Mouse (Mus musculus) cerebellum, postnatal 4 days (tissue): ENCODE data around the gene Ypel4.
"Not testable (repeated sequence)": the region's sequence is repeated elsewhere in the genome, so short reads cannot be mapped to it uniquely, and the experiment has no call there.

Experiments
- DNase-seq, 2 experiments: peaks; one replicate each; pipeline ENCODE4 v3.0.0; 2022; ENCODE audit warnings: low spot score in 2 of 2, mixed read lengths in 1 of 2

Ypel4 gene

DNA sequence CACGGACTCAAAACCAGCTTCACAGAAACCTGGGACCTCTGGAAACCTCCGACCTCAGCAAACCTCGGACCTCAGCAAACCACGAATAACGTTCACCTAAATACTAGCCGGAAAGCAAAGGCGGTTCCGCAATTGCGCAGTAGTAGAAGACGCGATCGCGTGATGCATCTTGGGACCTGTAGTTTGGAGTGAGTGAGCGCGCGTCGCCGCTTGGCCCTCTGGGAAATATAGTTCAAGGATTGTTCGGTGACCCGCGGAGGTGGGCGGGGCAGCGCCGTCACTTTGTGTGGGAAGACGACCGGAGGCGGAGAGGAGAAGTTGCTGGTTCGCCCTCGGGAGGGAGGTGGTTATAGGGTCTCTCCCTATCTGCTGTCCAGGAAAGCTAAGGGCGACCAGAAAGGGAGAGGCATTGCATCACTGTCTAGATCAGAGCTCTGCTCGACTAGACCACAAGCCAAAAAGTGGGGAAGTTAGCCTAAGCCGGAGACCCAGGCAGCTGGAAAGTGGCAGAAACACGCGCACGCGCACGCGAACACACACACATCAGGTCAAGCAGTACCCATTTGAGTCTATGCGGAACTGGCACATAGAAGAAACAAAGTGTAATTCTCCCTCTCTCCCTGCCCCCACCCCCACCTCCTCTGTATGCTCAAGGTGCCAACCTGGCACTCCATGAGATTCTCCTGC lies 6.5 kb upstream of the Ypel4 start, which contains the start of gene Clp1:
Gene Clp1, minus strand, starts transcription at position 179 of the 687 bp plus-strand sequence.
- DNase-seq: peak; percentile 80 to 93

DNA sequence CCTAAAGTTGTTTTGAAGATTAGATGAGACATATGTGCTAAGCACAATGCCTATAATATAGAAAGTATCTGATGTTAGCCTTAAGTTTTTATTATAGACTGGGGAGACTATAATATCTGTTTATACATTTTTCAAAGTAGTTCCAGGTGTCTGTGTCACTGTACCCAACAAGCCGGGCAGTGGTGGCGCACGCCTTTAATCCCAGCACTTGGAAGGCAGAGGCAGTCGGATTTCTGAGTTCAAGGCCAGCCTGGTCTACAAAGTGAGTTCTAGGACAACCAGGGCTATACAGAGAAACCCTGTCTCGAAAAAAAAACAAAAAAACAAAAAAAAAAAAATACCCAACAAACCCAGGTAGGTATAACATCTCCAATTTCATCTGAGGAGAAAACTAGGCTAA lies 5.7 kb upstream of the Ypel4 start:
- DNase-seq: not testable (repeated sequence)

DNA sequence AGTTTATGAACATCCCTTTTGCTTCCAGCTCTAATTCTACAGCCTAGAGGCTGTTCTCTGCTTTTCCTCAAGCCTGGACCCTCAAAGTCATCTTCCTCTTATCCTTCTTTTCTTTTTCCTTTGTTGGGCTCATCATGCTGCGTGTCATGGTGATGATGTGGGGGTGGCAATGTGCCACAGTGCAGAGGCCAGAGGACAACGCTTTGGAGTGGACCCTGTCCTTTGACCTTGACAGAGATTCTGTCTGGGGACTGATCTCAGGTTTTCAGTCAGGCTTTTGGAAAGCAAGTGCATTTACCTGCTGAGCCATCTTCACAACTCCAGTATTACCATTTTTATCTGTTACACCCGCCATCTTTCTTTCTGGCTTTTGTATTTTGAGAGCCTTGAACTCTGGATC lies 2.7 kb upstream of the Ypel4 start:
- DNase-seq: no peak

DNA sequence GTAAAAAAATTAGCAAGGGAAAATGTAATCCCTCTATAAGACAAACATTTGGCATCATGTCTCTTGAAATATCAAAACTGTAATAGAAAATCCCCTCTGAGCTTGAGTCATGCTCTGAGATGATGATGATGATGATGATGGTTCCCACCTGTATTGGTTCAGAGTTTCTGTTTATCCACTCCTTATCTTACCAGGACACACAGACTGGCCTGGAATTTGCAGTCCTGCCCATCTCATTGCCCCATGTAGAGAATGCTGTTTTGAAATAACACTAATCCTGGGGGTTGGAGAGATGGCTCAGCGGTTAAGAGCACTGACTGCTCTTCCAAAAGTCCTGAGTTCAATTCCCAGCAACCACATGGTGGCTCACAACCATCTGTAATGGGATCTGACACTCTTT lies 1.5 kb upstream of the Ypel4 start:
- no peak for DNase-seq

DNA sequence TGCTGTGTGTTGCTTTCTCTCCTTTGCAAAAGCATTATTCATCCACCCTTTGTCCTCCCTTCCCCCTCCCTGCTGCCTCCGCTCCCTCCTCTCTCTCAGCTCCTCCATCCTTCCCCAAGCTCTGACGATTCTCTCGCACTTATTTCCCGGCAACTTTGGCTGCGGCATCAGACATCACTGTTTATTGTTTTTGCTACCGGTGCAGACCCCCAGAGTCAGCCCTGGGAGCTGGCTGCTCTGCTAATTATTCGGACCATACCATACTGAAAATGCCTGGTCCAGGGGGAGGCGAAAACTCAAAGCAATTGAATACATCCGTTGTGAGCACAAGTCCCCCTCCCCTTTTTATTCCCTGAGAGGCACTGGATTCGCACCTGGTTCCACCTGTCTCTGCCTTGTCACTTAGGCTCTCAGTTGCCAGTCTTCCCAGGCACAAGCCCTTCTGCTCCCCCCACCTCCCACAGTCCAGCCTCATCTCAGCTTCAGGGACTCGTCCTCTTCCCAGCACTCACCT lies 550 bp downstream of the Ypel4 start:
- DNase-seq: peak in 1 of 2 experiments; percentile 51

GRCm38 (mm10) chr2:84734919-84735318 lies 1.1 kb downstream of the Ypel4 start:
- DNase-seq: no peak

GRCm38 (mm10) chr2:84735346-84735920 lies 1.6 kb downstream of the Ypel4 start:
- DNase-seq: no peak

- DNase-seq: no peak
Measured at GRCm38 (mm10) chr2:84736312-84737161, 2.7 kb downstream of the Ypel4 start.

GRCm38 (mm10) chr2:84737451-84737925 lies 3.6 kb downstream of the Ypel4 start:
- DNase-seq: peak in 1 of 2 experiments; percentile 27

DNA sequence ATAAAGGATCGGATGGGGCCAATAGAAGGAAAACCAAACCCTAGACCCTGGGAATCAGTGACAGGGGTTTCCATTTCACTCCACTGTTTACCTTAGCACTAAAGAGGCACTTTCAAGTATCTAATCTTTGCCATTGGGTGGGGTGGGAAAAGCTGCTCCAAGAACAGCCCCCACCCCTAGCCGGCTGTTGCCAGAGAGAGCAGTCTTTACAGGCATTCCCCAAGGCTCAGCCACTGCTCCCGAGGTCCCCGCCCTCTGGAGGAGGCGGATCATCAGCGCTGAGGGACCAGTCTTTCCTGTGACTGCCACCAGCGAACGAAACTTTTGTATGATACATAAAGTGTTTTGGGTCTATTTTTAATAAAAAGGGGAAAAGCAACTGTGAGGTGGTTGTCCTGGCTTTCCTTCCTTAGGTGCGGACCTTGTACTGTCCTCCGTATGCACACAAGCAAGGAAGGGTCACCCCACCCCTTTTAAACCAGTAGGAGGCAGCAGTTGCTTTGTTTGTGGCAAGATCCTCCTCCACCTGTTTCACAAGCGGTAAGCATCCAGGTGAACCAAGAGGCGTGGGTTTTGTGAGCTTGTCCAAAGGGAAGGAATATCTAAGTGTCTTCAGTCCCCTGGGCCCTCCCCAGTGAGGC lies 4.5 kb downstream of the Ypel4 start:
- peak in 1 of 2 experiments; percentile 26 for DNase-seq

- DNase-seq: no peak
Measured at GRCm38 (mm10) chr2:84740608-84741333, 6.9 kb downstream of the Ypel4 start.

DNA sequence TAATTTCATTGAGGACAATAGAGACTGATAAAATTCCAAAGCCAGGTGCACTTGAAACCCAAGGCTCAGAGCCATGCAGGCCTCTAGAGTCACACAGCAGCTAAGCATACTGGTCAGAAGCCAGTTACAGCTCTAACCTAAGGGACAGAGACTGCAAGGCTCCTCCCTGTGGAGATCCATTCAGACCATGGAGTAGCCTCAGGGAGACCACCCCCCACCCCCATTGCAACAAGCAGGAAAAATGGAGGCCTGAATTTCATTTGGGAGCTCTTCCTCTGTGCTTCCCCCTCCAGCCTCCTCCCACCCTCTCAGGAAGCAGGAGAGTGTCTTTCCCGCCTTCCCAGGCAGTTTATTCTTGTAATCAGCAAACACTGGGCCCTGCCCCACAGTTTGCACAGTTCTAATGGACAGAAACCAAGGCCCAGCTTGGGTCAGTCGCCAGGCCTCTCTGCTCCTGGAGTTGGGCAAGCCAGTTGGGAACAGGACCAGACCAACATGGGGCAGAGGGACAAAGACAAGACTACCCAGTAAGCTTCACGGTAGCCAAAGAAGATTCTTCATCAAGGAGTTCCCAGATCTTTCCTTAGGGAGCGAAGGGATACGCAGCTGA lies 8.1 kb downstream of the Ypel4 start:
- DNase-seq: no peak

DNA sequence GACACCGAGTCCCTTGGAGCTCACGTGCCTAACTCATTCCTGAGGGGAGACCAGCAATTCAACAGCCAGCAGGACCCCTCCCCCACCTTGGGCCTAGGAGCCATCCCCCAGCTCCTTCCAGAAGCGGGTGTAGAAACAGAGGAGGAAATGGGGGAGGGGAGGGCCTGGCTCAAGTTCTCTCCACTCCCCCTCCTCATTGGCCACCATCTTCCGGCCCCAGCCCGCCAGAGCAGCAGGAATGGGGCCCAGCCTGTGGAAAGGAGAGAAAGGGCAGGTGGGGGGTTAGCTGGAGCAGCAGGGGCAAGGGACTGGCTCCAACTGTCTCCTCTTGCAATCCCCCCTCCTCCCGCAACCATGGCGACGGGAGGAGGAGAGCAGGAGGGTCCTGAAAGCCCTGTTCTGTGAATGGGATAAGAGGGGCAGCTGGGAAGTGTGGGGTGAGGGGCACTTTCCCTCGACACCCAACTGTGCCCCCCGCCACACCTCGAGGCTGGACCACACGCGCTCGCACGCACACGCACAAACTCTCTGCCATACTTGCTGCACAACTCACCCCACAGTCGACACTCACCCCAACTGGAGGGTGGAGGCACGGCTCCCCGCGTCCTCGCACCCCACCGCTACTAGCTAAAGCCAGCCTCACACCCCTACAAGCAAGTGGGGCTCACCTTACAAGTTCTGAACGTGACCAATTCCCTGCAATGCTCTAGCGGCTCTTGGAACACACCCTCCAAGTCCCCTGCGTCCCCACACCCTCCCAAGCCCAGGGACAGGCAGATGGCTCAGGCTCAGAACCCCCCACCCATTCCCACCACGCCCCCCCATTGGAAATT lies 8.8 kb downstream of the Ypel4 start:
- peak; percentile 46 to 82 for DNase-seq

- DNase-seq: peak; percentile 76 to 86
Measured at GRCm38 (mm10) chr2:84743561-84743960, 9.7 kb downstream of the Ypel4 start, which contains the start of gene Gm19426. TSS of gene Gm19426 (minus strand) at chr2:84743655.

GRCm38 (mm10) chr2:84744126-84744525 lies 10.3 kb downstream of the Ypel4 start:
- DNase-seq: peak in 1 of 2 experiments; percentile 40

GRCm38 (mm10) chr2:84750115-84750514 lies 16.3 kb downstream of the Ypel4 start:
- no peak for DNase-seq

DNA sequence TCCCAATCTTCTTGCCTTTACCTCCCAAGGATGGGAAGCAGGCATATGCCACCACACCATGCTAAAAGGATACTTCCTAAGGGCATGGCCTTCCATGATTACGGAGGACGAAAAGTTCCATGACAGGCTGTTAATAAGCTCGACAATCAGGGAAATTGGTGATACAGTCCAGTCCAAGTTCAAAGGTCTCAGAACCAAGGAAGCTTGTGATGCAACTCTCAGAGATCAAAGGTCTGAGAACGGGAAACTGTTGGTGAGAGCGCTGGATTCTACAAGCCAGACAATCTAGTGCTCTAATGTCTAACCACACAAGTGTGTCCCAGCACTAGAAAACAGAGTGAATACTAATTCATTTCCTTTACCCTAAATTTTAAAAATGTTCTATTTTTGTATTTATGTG lies 22.4 kb downstream of the Ypel4 start:
- no peak for DNase-seq

DNA sequence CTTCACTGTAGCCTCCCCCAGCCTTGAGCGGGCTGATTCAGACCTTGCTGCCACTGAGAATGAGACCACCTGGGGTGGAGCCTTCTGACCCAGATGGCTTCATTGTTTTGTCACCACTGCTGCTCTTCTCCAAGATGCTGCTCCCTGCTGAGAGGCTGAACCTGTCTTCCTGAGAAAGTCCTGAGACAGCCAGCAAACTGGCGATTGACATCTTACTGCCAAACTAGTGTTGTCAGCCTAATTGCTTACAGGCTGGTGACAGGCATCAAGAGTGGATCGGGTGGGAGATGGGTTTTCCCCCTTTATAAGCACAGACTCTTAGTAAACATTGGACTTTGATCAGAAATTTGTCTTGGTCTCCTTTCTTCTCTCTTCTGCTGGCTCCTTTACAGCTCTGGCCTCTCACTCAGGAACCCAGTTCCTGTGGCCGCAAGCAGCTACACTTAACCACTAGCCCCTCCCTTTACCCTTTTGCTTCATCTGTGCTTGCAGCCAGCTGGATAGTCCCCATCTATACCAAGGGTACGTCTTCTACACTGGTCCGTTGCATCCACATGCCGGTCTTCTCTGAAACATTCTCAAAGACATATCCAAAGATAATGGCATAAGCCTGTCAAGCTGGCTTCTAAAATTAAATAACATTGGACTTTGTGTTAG lies 23.3 kb downstream of the Ypel4 start:
- no peak for DNase-seq

DNA sequence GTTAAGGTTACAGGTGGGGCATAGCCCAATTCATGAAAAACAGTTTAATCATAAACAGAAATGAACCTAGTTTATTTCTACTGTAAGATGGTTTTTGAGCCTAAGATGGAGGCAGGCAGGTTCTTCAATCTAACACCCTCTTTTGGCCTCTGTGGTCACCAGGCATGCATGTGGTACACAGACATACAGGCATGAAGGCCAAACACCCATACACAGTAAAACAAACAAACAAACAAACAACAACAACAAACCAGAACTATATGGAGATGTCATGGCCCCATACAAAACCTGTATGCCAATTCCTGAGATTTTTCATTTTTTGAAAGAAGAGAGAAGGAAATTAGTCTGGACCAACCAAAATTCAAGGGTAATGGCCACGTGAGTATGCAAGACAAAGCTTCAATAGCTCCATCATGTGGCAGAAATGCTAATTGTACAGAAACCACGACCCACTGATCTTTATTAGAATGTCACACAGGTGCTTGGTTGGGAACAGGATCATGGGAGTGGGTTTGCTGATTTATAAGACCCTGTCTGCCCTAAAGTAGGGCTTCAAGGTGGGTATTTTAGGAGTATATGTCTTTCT lies 24.8 kb downstream of the Ypel4 start:
- DNase-seq: peak in 1 of 2 experiments; percentile 43
